Mouse (Mus musculus): ENCODE data around the gene Rnf220.
A peak's percentile ranks its signal among the peaks of the same experiment; 100 is the strongest.

Rnf220 gene

GRCm38 (mm10) chr4:117487471-117487870 lies 9.4 kb downstream of the Rnf220 start:
- no peak for DNase-seq (ENCODE audit: low spot score)

GRCm38 (mm10) chr4:117486188-117486587 lies 10.7 kb downstream of the Rnf220 start:
- no peak for DNase-seq (ENCODE audit: low spot score)

DNA sequence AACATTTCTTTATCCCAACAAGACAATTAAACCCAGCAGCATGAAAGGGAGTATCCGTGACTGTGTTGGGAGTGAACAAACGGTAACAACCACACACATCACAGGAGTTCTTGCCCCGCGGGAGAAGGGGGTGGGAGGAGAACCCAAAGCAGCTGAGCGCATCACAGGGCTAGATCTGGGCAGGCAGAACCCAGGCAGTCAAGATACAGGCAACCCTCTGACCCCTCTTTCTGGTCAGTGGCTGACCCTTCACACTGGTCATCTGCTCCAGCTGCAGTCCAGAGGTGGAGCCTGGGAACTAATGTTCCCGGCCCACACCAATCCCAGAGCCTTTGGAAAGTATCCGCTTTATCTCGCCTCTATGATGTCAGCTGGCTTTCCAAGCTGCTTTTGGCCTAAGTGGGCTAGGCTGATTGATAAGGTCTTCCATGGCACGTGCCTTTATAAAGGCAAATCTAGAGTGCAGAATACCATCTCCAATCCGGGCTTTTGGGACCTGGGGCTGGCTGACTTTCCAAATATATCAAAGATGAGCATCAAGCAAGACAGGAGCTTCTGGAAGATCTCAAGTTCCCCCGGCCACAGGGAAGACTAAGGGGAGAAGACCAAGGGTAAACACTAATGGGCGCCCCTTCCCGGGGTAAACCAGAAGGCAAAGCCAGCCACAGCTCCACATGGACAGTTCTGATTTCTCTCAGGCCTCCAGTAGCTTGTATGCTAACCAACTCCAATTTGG lies 11.6 kb downstream of the Rnf220 start:
- DNase-seq (ENCODE audit: low spot score) = no peak

GRCm38 (mm10) chr4:117484256-117485044 lies 12.4 kb downstream of the Rnf220 start:
- DNase-seq (ENCODE audit: low spot score) = peak; percentile 4

DNA sequence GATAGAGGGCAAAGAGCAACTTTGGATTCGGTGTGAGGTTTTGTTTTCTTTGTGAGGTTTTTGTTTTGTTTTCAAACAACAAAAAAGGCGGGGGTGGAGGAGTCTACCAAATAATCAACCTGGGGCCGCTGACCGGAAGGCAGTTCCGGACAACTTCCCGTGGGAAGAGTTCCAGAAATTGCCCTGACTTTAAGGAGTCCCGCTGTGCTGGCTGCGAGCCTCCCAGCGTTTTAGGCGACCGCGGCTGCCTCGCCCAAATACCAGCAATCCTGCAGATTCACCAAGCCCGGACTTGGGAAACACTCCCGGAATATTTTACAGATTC lies 13.0 kb downstream of the Rnf220 start:
- DNase-seq (ENCODE audit: low spot score) = peak; percentile 34

DNA sequence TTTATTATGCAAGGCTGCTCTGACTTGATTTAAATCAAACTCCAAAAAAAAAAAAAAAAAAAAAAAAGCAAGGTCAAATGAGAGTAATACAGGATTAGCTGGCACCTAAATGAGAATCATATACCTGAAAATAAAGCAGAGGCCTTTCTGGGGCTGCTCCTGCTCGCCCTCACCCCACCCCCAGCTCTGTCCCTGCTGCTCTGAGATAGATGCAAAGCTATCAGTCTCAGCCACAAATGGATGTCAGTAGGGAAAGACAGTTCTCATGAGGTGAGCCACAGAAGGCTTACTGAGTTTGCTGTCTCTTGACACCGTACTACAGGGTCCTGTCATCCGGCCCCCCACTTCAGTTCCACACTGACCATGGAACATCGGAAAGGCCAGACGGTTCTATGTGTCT lies 14.7 kb downstream of the Rnf220 start:
- DNase-seq (ENCODE audit: low spot score) = no peak

GRCm38 (mm10) chr4:117480611-117481445 lies 16.0 kb downstream of the Rnf220 start:
- DNase-seq (ENCODE audit: low spot score) = no peak

DNA sequence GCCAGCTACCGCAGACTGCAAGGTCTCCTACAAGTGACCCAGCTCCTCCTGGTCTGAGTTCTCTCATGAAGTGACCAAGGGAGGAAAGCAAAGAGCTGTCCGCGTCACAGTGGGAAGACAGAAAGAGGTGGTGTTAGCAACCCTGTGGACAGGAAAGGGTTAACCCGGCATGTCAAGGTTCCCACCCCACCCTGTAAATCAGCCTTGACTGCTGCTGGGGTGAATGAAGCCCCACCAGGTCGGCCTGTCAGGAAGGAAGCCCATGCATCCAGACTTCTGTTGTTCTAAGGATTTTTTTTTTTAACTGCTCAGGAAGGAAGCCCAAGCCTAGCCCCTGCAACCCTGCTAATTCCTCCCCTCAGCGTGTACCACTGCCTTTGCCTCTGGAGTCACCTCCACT lies 16.9 kb downstream of the Rnf220 start:
- no peak for DNase-seq (ENCODE audit: low spot score)

- peak; percentile 41 for DNase-seq (ENCODE audit: low spot score)
These were observed 18.7 kb downstream of the Rnf220 start for GRCm38 (mm10) chr4:117478101-117478673.

DNA sequence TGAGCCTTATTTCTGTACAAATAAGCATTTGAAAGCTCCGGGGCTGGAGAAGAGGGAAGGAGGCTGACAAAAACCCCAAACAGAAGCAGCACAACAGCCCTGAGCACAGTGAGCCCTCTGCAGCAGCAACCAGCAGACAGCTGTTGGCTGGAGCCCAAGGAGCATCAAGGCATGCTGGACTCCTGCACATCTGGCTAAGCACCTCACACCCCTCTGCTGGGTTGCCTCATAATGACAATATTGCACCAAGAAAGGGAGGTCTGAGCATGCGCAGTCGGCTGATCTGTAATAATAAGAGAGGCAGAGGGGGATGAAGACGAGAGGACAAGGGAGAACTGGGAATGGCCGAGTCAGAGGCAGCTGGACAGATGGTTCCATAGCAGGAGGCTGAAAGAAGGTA lies 19.5 kb downstream of the Rnf220 start:
- DNase-seq (ENCODE audit: low spot score) = no peak

DNA sequence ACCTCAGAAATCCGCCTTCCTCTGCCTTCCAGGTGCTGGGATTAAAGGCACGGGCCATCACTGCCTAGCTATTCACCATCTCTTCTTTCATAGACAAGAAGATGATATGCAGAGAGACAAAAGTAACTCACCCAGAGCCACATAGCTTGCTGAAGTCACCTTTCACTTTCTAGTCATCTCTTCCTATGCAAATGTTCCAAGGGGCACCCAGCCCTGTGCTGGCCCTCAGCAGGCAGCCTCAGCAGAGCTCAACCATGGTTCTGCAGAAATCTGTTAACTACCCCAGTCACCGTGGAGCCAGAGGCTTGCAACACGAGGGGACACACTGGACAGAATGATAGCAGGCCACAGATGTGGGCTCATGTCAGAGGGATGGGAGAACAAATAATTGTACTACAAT lies 20.1 kb downstream of the Rnf220 start:
- DNase-seq (ENCODE audit: low spot score) = no peak

DNA sequence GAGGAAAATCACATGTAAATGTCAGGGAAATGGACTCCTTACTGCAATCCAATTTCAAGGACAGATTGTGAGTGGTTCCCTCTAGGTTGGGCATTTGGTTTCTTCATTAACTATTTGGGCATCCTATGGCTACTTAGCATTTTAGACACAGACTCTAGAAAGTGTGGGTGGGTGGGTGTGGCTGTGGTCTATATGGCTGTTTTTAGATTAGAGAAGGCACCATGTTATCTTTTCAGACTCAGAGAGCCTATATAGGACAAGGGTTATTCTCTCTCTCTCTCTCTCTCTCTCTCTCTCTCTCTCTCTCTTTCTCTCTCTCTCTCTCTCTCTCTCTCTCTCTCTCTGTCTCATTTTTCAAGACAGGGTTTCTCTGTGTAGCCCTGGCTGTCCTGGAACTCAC lies 20.5 kb downstream of the Rnf220 start:
- DNase-seq (ENCODE audit: low spot score) = no peak

GRCm38 (mm10) chr4:117473985-117474354 lies 22.9 kb downstream of the Rnf220 start:
- no peak for DNase-seq (ENCODE audit: low spot score)

DNA sequence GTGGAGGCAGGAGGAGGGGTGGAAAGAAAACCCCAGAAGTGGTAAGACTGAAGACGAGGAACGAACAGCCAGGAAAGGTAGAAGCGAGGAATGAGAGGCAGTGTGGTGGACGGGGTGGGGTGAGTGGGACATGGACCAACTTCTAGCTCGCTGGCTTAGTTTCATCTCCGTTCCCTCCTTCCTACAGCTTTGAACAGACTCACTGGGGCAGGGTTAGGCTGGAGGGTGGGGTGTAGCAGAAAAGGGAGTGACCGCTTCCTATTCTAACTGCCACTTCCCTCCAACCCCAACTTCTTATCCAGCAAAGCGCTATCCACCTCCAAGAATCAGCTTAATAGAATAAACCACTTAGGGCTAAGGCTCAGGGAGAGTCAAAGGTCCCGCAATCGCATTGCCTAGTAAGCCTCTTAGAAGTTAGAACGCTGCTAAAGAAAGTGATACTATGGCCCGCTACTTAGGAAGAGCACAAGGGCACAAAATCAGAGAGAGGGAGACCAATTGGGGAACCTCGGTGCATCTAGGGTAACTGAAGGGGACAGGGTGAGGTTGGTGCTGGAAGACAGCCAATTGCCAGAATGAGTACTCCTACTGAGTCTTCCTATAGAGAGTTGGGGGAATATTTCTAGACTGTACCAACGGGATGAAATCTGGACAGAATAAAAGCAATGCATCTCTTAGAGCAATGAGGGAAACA lies 23.4 kb downstream of the Rnf220 start:
- no peak for DNase-seq (ENCODE audit: low spot score)

GRCm38 (mm10) chr4:117469471-117469870 lies 27.4 kb downstream of the Rnf220 start:
- DNase-seq (ENCODE audit: low spot score) = no peak

DNA sequence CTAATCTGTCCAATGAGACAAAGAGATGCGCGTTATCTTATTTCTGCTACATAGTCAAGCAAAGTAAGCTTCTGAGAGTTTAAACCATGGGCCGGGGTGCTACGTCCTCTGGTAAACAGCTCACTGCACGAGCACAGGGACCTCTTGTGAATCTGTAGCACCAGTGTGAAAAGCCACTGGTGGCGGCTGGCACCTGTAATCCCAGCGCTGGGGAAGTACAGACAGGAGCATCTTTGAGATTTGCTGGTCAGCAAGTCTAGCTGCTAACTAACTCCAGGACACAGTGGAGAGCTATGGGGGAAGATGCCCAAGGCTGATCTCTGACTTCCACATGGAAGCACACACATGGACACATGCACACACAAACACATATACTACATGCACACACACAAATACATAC lies 28.9 kb downstream of the Rnf220 start:
- DNase-seq (ENCODE audit: low spot score) = no peak

DNA sequence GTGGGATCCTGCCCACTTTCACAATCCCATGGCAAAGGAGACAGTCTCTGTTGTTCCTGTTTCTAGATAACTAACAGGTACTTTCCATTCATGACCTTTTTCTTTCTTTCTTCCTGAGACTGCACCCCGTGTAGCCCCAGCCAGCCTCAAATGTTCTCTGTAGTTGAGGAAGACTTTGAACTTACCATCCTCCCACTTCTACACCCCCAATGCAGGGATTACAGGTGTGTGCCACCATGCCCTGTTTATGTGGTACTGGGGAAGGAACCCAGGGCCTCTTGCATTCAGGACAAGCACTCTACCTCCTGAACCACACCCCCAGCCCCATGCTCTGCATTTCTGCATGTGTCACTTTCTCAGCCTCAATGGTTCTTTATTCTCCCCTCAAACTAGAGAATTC lies 47.7 kb downstream of the Rnf220 start:
- no peak for DNase-seq (ENCODE audit: low spot score)

DNA sequence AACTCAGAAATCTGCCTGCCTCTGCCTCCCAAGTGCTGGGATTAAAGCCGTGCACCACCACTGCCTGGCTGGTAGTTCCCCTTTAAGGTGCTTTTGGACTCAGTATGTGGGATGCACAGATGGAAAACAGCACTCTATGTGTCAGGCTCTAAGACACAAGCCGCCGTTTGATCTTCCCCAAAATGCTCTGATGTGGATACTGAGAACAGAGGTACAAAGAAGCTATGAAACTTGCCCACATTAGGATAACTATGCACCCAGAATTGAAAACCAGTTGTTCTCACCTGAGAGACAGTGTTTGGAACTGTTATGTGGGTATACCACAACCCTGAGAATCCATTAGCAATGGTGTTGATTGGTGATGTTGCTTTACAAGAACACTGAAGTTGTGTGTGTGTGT lies 48.9 kb downstream of the Rnf220 start:
- no peak for DNase-seq (ENCODE audit: low spot score)

DNA sequence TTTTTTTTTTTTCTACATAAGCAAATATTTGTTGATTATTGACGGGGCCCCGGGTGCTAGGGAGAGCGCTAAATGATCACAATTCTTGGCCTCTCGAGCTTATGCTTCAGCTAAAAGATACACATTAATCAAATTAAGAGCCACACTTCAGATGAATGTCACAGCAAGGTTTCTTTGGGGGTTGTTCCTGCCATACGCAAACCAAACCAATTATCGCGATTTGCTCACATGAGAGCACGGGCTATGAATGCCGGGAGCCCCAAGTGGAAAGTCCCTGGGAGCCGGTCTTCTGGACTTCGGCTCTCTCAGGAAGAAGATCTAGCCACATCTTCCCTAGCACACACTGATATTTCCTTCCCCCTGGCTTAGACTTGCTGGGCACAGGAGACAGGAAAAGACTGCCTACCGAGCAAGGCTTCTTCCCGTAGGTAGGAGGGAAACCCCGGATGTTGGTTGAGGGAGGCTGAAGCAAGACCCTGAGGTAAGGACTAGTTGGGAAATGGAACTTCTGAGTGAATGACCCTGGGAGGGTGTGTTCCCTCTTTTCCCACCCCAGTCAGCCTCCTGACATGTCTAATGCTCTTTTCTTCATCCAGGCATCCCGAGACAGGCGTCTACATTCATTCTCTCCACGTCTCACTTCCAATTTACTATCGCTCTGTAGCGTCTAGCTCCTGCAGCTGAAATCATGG lies 51.2 kb downstream of the Rnf220 start:
- DNase-seq (ENCODE audit: low spot score) = no peak

DNA sequence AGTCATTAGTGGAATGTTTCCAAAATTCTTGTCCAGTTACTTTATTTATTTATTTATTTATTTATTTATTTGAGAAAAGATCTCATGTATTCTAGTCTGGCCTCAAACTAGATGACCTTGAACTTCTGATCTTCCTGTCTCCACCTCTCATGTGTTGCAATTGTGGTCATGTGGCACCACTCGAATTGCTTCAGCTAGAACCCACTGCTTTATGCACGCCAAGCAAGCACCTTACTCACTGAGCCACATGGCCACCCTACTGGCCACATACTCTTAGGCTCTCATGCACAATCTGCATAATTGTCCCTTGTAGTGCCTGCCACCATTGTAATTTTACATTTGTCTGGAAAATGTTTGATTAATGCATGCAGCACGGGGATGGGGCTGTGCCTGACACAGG lies 57.9 kb downstream of the Rnf220 start:
- no peak for DNase-seq (ENCODE audit: low spot score)

GRCm38 (mm10) chr4:117438064-117438463 lies 58.8 kb downstream of the Rnf220 start:
- no peak for DNase-seq (ENCODE audit: low spot score)

Data from urinary bladder, postnatal 14 days (tissue).